Mouse (Mus musculus): Measurements from ENCODE around the gene 4933427I04Rik. TPM values are rescaled to one million over a fixed set of nuclear protein-coding genes. Genes with fewer than 3 reads are reported as not detected.

The 4933427I04Rik gene
- polyA plus RNA-seq, 1 experiment = not detected

DNA sequence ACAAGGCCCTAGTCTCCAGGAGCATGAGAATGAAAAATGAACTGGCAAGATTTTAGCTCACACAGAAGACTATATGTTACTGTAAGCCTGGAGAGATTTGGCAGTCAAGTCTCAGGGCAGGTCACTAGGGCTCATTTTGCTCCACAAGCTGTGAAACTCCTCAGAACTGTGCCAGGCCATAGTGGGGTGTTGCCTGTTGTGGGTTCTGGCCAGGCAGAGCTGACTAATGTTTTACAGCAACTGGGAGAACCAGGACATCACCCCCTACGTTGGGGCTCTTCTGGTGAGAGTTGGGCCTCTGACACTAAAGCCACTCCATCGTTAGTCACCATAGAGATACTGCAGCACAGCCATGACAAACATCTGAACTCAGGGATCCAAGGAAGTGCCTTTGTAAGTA lies 324 bp downstream of the 4933427I04Rik start:
- Histone ChIP-seq H3K27me3 (ENCODE audit: control insufficient read depth, insufficient read depth, insufficient read length) (peaks cover 12% of the 10 kb centered on the region), H3K36me3 (ENCODE audit: control insufficient read depth, insufficient read depth) (no peaks in the 10 kb centered on the region), H3ac (ENCODE audit: control insufficient read depth, insufficient read length) (no peak overlapping the region), H3K79me2 (ENCODE audit: control insufficient read depth, insufficient read depth) (no peaks in the 10 kb centered on the region), H3K4me3 (no peak overlapping the region), H3K4me2 (ENCODE audit: low read depth) (no peak overlapping the region)
- no peak for TF ChIP-seq MYOG (IDR thresholded peaks at IDR 0.05; ENCODE audit: control insufficient read depth in 1 of 3, insufficient read depth in 1 of 3, insufficient read length in 2 of 3, low read depth in 2 of 3)
- TF ChIP-seq POLR2A (IDR thresholded peaks at IDR 0.05; ENCODE audit: insufficient read length, low read depth) = no peak
- TF ChIP-seq REST (IDR thresholded peaks at IDR 0.05; ENCODE audit: insufficient read depth, insufficient read length) = no peak
- no peak for TF ChIP-seq CEBPB (IDR thresholded peaks at IDR 0.05; ENCODE audit: insufficient read depth, poor library complexity, severe bottlenecking)
- no peak for TF ChIP-seq E2F4 (IDR thresholded peaks at IDR 0.05; ENCODE audit: insufficient read depth)
- TF ChIP-seq SRF (IDR thresholded peaks at IDR 0.05; ENCODE audit: control insufficient read depth, insufficient read length, low read depth) = no peak

DNA sequence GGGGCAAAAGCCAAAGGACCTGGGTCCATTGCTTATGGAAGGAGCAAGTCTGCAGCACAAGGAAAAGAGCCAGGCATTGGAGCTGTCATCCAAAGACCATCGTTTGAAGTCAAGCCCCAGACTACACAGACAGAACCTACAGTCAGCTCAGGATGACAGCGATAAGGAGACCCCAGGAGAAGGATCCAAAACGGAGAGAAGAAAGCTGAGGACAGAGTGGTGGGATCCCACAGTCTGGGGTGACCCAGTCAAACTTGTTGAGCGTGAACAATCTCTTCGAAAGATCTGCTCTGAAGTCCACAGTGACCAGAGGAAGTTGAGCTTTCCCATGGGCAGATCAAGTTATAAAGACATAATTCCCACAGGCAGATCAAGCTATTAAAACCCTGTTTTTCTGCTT lies 1.1 kb downstream of the 4933427I04Rik start:
- H3K4me2 ChIP-seq (ENCODE audit: low read depth) = no peak overlapping the region
- H3K36me3 ChIP-seq (ENCODE audit: control insufficient read depth, insufficient read depth) = no peaks in the 10 kb centered on the region
- TF ChIP-seq USF1 (IDR thresholded peaks at IDR 0.05; ENCODE audit: low read depth) (no peak), POLR2A (IDR thresholded peaks at IDR 0.05; ENCODE audit: insufficient read length, low read depth) (no peak), MYOD1 (IDR thresholded peaks at IDR 0.05; ENCODE audit: control insufficient read depth in 1 of 3, insufficient read length in 2 of 3, low read depth in 2 of 3) (no peak), REST (IDR thresholded peaks at IDR 0.05; ENCODE audit: insufficient read depth, insufficient read length) (no peak)
- H3K27me3 ChIP-seq (ENCODE audit: control insufficient read depth, insufficient read depth, insufficient read length) = peaks cover 12% of the 10 kb centered on the region
- no peak overlapping the region for H3ac ChIP-seq (ENCODE audit: control insufficient read depth, insufficient read length)
- H3K79me2 ChIP-seq (ENCODE audit: control insufficient read depth, insufficient read depth) = no peaks in the 10 kb centered on the region
- H3K4me3 ChIP-seq = no peak overlapping the region

DNA sequence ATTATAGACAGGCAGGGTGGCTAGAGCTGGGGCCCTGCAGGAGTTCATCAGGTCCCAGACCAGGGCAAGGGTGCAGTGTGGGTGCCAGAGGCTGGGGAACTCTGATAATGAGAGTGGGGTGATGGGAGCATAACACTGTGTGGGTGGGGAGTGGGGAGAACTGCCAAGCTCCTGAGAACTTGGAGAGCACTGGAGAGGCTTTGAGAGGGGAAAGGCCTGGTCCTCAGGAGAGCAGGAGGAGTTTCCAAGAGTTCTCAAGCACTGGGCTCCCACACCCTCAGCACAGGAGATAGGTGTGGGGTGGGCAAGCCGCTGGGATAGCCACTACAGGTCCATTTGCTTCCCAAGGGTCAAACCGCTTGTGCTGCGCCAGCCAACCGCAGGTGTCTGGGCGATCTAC lies 34.2 kb downstream of the 4933427I04Rik start:
- TF ChIP-seq MYOG (IDR thresholded peaks at IDR 0.05; ENCODE audit: control insufficient read depth in 1 of 3, insufficient read depth in 1 of 3, insufficient read length in 2 of 3, low read depth in 2 of 3) (no peak), E2F4 (IDR thresholded peaks at IDR 0.05; ENCODE audit: insufficient read depth) (no peak), TCF12 (IDR thresholded peaks at IDR 0.05; ENCODE audit: insufficient read depth, poor library complexity, severe bottlenecking) (no peak), USF1 (IDR thresholded peaks at IDR 0.05; ENCODE audit: low read depth) (no peak), REST (IDR thresholded peaks at IDR 0.05; ENCODE audit: insufficient read depth, insufficient read length) (no peak), MAX (IDR thresholded peaks at IDR 0.05; ENCODE audit: low read depth) (no peak)
- no peaks in the 10 kb centered on the region for H3K79me2 ChIP-seq (ENCODE audit: control insufficient read depth, insufficient read depth)

DNA sequence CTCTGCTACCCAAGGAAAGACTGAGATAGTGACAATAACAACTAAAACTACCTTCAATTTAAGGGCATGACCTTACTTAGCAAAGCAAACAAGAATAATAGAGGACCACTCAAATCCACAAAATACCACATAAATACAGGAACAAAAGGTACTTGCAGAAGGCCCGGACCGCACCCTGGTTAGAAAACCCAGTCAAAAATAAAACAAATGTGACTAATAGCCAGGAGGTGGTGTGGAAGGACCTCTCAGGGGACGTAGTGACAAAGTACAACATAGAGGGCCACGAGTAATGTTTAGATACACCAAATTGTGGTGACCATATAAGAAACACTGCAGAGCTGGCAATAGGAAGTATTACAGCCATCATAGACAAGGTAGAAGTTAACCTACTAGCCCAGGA lies 34.8 kb downstream of the 4933427I04Rik start:
- no peaks in the 10 kb centered on the region for H3K27me3 ChIP-seq (ENCODE audit: control insufficient read depth, insufficient read depth, insufficient read length)
- H3K36me3 ChIP-seq (ENCODE audit: control insufficient read depth, insufficient read depth) = no peaks in the 10 kb centered on the region
- no peak overlapping the region for H3K4me2 ChIP-seq (ENCODE audit: low read depth)
- H3K79me2 ChIP-seq (ENCODE audit: control insufficient read depth, insufficient read depth) = no peaks in the 10 kb centered on the region
- H3K4me3 ChIP-seq = no peak overlapping the region
- H3ac ChIP-seq (ENCODE audit: control insufficient read depth, insufficient read length) = no peak overlapping the region
- TF ChIP-seq TCF3 (IDR thresholded peaks at IDR 0.05; ENCODE audit: insufficient read length, low read depth) (no peak), USF1 (IDR thresholded peaks at IDR 0.05; ENCODE audit: low read depth) (no peak), E2F4 (IDR thresholded peaks at IDR 0.05; ENCODE audit: insufficient read depth) (no peak), MYOG (IDR thresholded peaks at IDR 0.05; ENCODE audit: control insufficient read depth in 1 of 3, insufficient read depth in 1 of 3, insufficient read length in 2 of 3, low read depth in 2 of 3) (no peak), SRF (IDR thresholded peaks at IDR 0.05; ENCODE audit: control insufficient read depth, insufficient read length, low read depth) (no peak), MYOD1 (IDR thresholded peaks at IDR 0.05; ENCODE audit: control insufficient read depth in 1 of 3, insufficient read length in 2 of 3, low read depth in 2 of 3) (no peak), MAX (IDR thresholded peaks at IDR 0.05; ENCODE audit: low read depth) (no peak), POLR2AphosphoS2 (IDR thresholded peaks at IDR 0.05; ENCODE audit: insufficient read length, low read depth) (no peak), REST (IDR thresholded peaks at IDR 0.05; ENCODE audit: insufficient read depth, insufficient read length) (no peak), CEBPB (IDR thresholded peaks at IDR 0.05; ENCODE audit: insufficient read depth, poor library complexity, severe bottlenecking) (no peak), POLR2A (IDR thresholded peaks at IDR 0.05; ENCODE audit: insufficient read length, low read depth) (no peak), TCF12 (IDR thresholded peaks at IDR 0.05; ENCODE audit: insufficient read depth, poor library complexity, severe bottlenecking) (no peak)

More for the DNA sequence above, 34.2 kb downstream of the 4933427I04Rik start:
- no peaks in the 10 kb centered on the region for H3K27me3 ChIP-seq (ENCODE audit: control insufficient read depth, insufficient read depth, insufficient read length)
- H3K36me3 ChIP-seq (ENCODE audit: control insufficient read depth, insufficient read depth) = no peaks in the 10 kb centered on the region
- H3K4me3 ChIP-seq = no peak overlapping the region
- H3K4me2 ChIP-seq (ENCODE audit: low read depth) = no peak overlapping the region
- no peak overlapping the region for H3ac ChIP-seq (ENCODE audit: control insufficient read depth, insufficient read length)

DNA sequence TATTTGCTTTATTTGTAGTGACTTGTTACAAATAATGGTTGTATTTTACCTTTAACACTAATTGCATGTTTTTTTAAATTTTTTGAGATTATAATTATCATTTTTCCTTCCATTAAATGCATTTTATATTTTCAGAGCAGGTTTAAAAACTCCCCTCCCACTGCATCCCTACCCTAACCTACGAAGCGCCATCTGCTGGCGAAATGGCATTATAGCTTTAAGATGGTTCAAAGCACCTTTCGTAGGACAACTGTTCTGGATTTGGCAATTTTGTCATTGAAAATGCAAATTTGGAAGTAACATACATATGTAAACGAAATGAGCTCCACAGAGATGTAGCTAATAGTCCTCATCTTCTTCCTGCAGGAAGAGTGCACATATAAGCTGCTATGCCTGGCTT lies 39.2 kb downstream of the 4933427I04Rik start:
- no peak overlapping the region for H3ac ChIP-seq (ENCODE audit: control insufficient read depth, insufficient read length)
- TF ChIP-seq TCF3 (IDR thresholded peaks at IDR 0.05; ENCODE audit: insufficient read length, low read depth) (no peak), TCF12 (IDR thresholded peaks at IDR 0.05; ENCODE audit: insufficient read depth, poor library complexity, severe bottlenecking) (no peak), CEBPB (IDR thresholded peaks at IDR 0.05; ENCODE audit: insufficient read depth, poor library complexity, severe bottlenecking) (no peak), SRF (IDR thresholded peaks at IDR 0.05; ENCODE audit: control insufficient read depth, insufficient read length, low read depth) (no peak), POLR2A (IDR thresholded peaks at IDR 0.05; ENCODE audit: insufficient read length, low read depth) (no peak), REST (IDR thresholded peaks at IDR 0.05; ENCODE audit: insufficient read depth, insufficient read length) (no peak), POLR2AphosphoS2 (IDR thresholded peaks at IDR 0.05; ENCODE audit: insufficient read length, low read depth) (no peak), USF1 (IDR thresholded peaks at IDR 0.05; ENCODE audit: low read depth) (no peak), MYOD1 (IDR thresholded peaks at IDR 0.05; ENCODE audit: control insufficient read depth in 1 of 3, insufficient read length in 2 of 3, low read depth in 2 of 3) (no peak), MYOG (IDR thresholded peaks at IDR 0.05; ENCODE audit: control insufficient read depth in 1 of 3, insufficient read depth in 1 of 3, insufficient read length in 2 of 3, low read depth in 2 of 3) (no peak)
- no peak overlapping the region for H3K4me3 ChIP-seq
- no peaks in the 10 kb centered on the region for H3K79me2 ChIP-seq (ENCODE audit: control insufficient read depth, insufficient read depth)
- no peak overlapping the region for H3K4me2 ChIP-seq (ENCODE audit: low read depth)
- no peaks in the 10 kb centered on the region for H3K36me3 ChIP-seq (ENCODE audit: control insufficient read depth, insufficient read depth)
- no peaks in the 10 kb centered on the region for H3K27me3 ChIP-seq (ENCODE audit: control insufficient read depth, insufficient read depth, insufficient read length)

Data from myocyte (in vitro differentiated cells).